Mouse (Mus musculus) testis, adult 2 months (tissue): ENCODE measurements around the gene Mcub. TPM values are rescaled to one million over a fixed set of nuclear protein-coding genes. Genes with fewer than 3 reads are reported as not detected.

Experiments
- H3K27ac ChIP-seq: fragments of 200-500 bp; 2 replicates; pipeline ENCODE4 v1.5.1; 2012; ENCODE audit warnings: low read depth, low read length; ENCODE audit not compliant: control insufficient read depth, insufficient read depth
- H3K27me3 ChIP-seq: fragments of 200-500 bp; 2 replicates; pipeline ENCODE4 v1.6.1; 2012; ENCODE audit warnings: mild to moderate bottlenecking, low read length, moderate library complexity; ENCODE audit not compliant: control insufficient read depth, insufficient read depth
- H3K36me3 ChIP-seq: fragments of 200-500 bp; 2 replicates; pipeline ENCODE4 v1.6.1; 2012; ENCODE audit warnings: mild to moderate bottlenecking, low read length; ENCODE audit not compliant: control insufficient read depth, insufficient read depth
- H3K4me1 ChIP-seq: fragments of 200-500 bp; 2 replicates; pipeline ENCODE4 v1.6.1; 2012; ENCODE audit warnings: low read length; ENCODE audit not compliant: control insufficient read depth, insufficient read depth
- H3K4me3 ChIP-seq: fragments of 200-500 bp; 2 replicates; pipeline ENCODE4 v1.5.1; 2012; ENCODE audit warnings: low read depth, mild to moderate bottlenecking, low read length, moderate library complexity, mixed read lengths; ENCODE audit not compliant: control insufficient read depth
- CTCF ChIP-seq: fragments of 200-500 bp; IDR thresholded peaks from 2 replicates; pipeline ENCODE4 v1.5.1; 2012; ENCODE audit warnings: low read depth, mild to moderate bottlenecking, inconsistent platforms, low read length, moderate library complexity; ENCODE audit not compliant: control insufficient read depth, insufficient read depth, insufficient replicate concordance
- POLR2A ChIP-seq: fragments of 200-500 bp; IDR thresholded peaks from 2 replicates; pipeline ENCODE4 v1.6.1; 2012; ENCODE audit warnings: low read depth, mild to moderate bottlenecking, inconsistent platforms, low read length, moderate library complexity; ENCODE audit not compliant: control insufficient read depth
- polyA plus RNA-seq: library from polyadenylated mRNA; depleted of rRNA; stranded (reverse); fragments of >200 nt; gene quantifications from 2 replicates; pipeline ENCODE4 v1.2.3, GENCODE M21; 2012

The Mcub gene
- polyA plus RNA-seq, 1 experiment = 2.5 TPM

DNA sequence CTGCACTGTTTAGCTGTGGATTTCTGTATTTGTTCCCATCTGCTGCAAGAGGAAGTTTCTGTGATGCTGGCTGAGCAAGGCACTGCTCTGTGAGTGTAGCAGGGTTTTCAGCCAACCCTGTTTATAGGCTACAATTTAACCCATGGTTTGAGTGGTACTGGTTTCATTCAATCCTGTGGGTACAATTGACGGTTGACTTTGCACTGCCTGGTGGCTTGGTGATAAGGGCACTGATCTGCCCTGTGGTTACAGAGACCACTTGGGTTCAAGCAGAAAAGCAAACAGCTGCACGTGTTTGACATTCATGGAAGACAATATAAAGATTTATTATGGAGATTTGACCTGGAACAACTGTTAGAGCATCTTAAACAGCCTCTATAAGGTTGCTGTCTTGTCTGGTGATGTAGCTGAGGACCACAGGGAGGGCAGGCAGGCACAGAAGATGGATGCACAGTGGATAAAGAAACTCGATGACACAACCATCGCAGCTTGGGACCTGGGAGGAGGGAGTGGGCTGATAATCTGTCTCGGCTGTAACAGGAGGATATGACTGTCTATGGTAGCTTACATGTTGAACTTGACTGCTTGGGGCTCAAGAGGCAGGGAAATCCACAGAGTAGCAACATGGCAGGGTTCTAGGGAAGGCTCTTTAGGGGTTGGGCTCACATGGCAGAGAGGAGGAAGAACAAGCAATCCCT lies 23.6 kb downstream of the Mcub start:
- no peak overlapping the region for H3K27ac ChIP-seq
- TF ChIP-seq CTCF (no peak), POLR2A (no peak)

DNA sequence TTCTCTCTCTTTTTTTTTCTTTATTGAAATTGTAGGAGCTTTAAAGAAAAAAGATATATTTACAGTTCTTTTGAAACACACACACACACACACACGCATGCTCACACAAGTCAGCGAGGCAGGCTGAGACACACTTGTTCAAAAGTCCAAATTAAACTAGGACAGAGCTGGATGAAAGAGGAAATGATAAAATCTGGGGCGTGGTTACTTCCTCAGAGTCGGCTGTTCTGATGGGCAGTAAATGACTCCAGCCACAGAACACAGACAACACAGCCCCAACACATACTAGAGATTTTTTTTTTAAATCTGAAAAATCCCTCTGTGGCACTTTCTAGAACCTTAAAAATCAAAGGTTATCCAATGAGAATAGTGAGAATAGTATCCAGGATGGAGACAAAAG lies 26.2 kb downstream of the Mcub start:
- TF ChIP-seq CTCF = no peak
- no peak for TF ChIP-seq POLR2A

More for the DNA sequence above, 23.6 kb downstream of the Mcub start:
- Histone ChIP-seq H3K4me3 (peak overlapping the region; percentile 71), H3K36me3 (no peaks in the 10 kb centered on the region), H3K4me1 (no peaks in the 10 kb centered on the region), H3K27me3 (no peaks in the 10 kb centered on the region)

DNA sequence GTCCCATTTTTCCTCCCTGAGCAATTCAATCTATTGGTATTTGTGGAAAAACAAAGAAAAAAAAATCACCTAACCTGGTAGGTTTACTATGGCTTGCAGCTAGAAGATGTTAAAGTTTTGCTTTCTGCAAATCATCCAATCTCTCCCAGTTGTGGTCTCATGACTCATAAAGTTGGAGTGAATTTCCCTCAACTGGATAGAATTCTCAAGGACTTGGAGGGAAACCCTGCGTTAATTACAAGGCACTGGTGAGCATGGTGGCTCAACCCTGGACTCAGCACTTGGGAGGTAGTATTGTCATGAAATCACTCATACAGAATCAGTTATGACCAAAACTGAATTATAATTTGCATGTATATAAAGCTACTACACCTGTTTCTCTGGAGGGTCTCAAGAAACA lies 28.7 kb downstream of the Mcub start:
- Histone ChIP-seq H3K36me3 (no peaks in the 10 kb centered on the region), H3K4me3 (no peak overlapping the region), H3K4me1 (no peaks in the 10 kb centered on the region), H3K27me3 (no peaks in the 10 kb centered on the region), H3K27ac (no peak overlapping the region)
- TF ChIP-seq POLR2A = no peak

More for the DNA sequence above, 26.2 kb downstream of the Mcub start:
- H3K27me3 ChIP-seq = no peaks in the 10 kb centered on the region
- H3K36me3 ChIP-seq = no peaks in the 10 kb centered on the region
- no peak overlapping the region for H3K4me3 ChIP-seq
- H3K27ac ChIP-seq = no peak overlapping the region
- H3K4me1 ChIP-seq = no peaks in the 10 kb centered on the region

DNA sequence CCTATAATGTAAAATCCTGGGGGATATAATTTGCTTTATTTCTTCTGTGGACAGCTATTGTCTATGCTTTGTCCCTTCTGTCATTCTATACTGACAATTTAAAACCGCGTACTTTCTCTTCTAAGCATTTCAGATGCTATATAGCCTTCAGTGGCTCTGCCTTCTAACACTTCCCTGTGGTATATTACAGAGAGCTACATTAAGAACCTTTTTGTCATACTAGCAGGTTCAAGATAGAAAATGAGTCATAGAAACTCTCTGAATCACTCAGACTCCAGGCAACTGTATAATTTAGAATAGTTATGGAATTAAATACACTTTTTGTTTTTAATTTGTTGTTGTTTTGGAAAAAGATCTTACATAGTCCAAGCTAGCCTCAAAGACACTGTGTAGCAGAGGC lies 29.2 kb downstream of the Mcub start:
- TF ChIP-seq POLR2A = no peak
- TF ChIP-seq CTCF = no peak

DNA sequence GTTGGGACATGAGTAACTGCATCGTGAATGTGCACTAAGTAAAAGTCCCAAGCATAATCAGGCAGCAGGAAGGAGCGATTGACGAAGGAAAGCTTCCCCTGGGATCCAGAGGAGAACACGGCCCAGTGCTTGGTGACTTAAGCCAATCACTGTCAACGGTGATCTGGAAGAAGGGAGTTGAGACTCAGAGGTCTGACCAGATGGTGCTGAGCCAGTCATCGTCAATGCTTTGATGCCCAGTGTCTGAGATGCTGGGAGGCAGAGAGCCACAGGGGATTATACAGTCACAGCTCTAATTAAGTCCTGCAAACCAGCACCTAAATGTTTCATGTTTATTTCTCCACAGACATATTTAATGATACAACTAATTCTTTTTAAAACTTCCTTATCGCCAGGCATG lies 30.9 kb downstream of the Mcub start:
- no peak overlapping the region for H3K27ac ChIP-seq
- H3K4me1 ChIP-seq = peaks cover 3% of the 10 kb centered on the region
- H3K27me3 ChIP-seq = no peaks in the 10 kb centered on the region
- TF ChIP-seq CTCF = no peak
- no peak for TF ChIP-seq POLR2A
- no peaks in the 10 kb centered on the region for H3K36me3 ChIP-seq
- no peak overlapping the region for H3K4me3 ChIP-seq

More for the DNA sequence above, 29.2 kb downstream of the Mcub start:
- H3K27ac ChIP-seq = no peak overlapping the region
- H3K36me3 ChIP-seq = no peaks in the 10 kb centered on the region
- no peak overlapping the region for H3K4me3 ChIP-seq
- peaks cover 2% of the 10 kb centered on the region for H3K4me1 ChIP-seq
- H3K27me3 ChIP-seq = no peaks in the 10 kb centered on the region

DNA sequence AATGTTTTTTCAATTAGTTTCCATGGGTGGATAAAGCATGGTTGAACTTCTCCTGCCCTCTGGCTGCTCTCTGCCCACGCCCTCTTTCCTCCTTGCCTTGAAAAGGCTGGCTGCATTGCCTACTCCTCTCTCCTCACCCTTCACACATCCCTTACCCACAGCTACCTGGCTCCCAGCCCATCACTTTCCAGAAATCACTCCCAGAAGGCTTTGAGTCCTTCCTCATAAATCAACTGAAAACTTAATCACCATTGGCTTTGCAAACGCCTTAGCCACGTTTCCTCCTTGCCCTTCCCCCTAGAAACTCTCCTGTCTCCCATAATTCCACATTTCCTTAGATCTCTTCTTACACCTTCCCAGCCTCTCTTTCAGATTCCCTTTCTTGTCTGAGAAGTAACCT lies 32.2 kb downstream of the Mcub start:
- TF ChIP-seq CTCF = no peak
- TF ChIP-seq POLR2A = no peak
- H3K4me1 ChIP-seq = peaks cover 3% of the 10 kb centered on the region
- H3K27ac ChIP-seq = no peak overlapping the region
- no peak overlapping the region for H3K4me3 ChIP-seq
- no peaks in the 10 kb centered on the region for H3K27me3 ChIP-seq
- H3K36me3 ChIP-seq = no peaks in the 10 kb centered on the region

DNA sequence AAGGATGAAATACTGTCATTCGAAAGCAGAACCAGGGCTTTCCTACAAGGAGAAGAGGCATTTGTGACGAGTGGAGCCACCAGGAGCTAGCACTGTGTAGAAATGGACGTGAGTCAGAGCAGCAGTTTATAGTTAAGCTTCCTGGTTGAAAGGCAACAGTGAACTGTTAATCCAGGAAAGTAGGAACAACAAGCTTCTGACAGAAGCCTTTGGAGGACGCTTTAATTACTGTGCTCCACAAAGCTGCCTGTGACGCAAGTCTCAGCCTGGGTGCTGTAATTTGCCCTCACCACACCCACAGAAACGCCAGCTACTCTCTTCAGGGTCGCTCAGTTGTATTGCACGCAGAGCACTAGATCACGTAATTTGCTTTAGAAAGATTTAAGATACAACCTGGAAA lies 33.4 kb downstream of the Mcub start:
- H3K27me3 ChIP-seq = no peaks in the 10 kb centered on the region
- H3K27ac ChIP-seq = no peak overlapping the region
- TF ChIP-seq POLR2A (no peak), CTCF (no peak)
- H3K4me3 ChIP-seq = no peak overlapping the region
- no peaks in the 10 kb centered on the region for H3K36me3 ChIP-seq
- H3K4me1 ChIP-seq = peaks cover 3% of the 10 kb centered on the region

DNA sequence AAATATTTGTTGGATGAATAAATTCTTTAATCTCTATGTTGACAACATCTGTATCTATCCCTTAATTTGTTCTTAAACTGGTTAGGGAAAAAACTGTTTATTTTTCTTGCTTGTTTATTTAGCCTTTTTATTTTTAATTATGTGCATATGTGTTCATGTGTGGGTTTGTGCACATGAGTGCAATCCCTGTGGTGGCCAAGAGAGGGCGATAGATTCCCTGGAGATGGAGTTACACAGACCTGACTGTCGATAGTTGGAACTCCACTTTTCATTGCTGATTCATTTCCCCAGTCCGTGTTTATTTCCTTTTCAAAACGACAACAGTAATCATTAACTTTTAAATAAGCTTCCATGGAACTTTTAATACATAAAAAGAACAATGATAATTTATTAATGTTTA lies 37.6 kb downstream of the Mcub start:
- Histone ChIP-seq H3K27ac (no peak overlapping the region), H3K27me3 (no peaks in the 10 kb centered on the region), H3K4me1 (peaks cover 3% of the 10 kb centered on the region), H3K36me3 (no peaks in the 10 kb centered on the region), H3K4me3 (no peak overlapping the region)
- TF ChIP-seq CTCF (peak; percentile 19; the same call in 1 of the 2 replicates), POLR2A (no peak)
